Mouse (Mus musculus) heart, embryonic 15.5 days (tissue): ENCODE measurements around the gene Cygb. TPM values are rescaled to one million over a fixed set of nuclear protein-coding genes. Genes with fewer than 3 reads are reported as not detected.
A peak's percentile ranks its signal among the peaks of the same experiment; 100 is the strongest.
"Not testable (repeated sequence)": the region's sequence is repeated elsewhere in the genome, so short reads cannot be mapped to it uniquely, and the experiment has no call there.

Experiments used
- ATAC-seq: fragments of 200-750 bp; cut with Nextera tagmentation; replicated peaks from 2 replicates; pipeline ENCODE4 v1.8.0; 2017; ENCODE audit warnings: low read depth, moderate TSS enrichment; ENCODE audit not compliant: insufficient number of reproducible peaks, insufficient read depth, low FRiP score
- H3K27ac ChIP-seq: fragments of 300-500 bp; sonication (generic); 2 replicates; pipeline ENCODE4 v1.5.1; 2015; ENCODE audit warnings: mild to moderate bottlenecking, inconsistent platforms
- H3K27me3 ChIP-seq: fragments of 300-500 bp; sonication (generic); 2 replicates; pipeline ENCODE4 v1.6.1; 2015; ENCODE audit warnings: inconsistent platforms
- H3K36me3 ChIP-seq: fragments of 300-500 bp; sonication (generic); 2 replicates; pipeline ENCODE4 v1.6.1; 2015; ENCODE audit warnings: mild to moderate bottlenecking, inconsistent platforms
- H3K4me1 ChIP-seq: fragments of 300-500 bp; sonication (generic); replicated peaks from 2 replicates; pipeline ENCODE4 v1.6.1; 2015; ENCODE audit warnings: inconsistent platforms
- H3K4me2 ChIP-seq: fragments of 300-500 bp; sonication (generic); 2 replicates; pipeline ENCODE4 v1.6.1; 2015; ENCODE audit warnings: inconsistent platforms, mild to moderate bottlenecking, moderate library complexity
- H3K4me3 ChIP-seq: fragments of 300-500 bp; sonication (generic); 2 replicates; pipeline ENCODE4 v1.5.1; 2015; ENCODE audit warnings: mild to moderate bottlenecking, inconsistent platforms
- H3K9ac ChIP-seq: fragments of 300-500 bp; sonication (generic); 2 replicates; pipeline ENCODE4 v1.6.1; 2015; ENCODE audit warnings: mild to moderate bottlenecking, inconsistent platforms
- H3K9me3 ChIP-seq: fragments of 300-500 bp; sonication (generic); replicated peaks from 2 replicates; pipeline ENCODE4 v1.6.1; 2016; ENCODE audit warnings: inconsistent platforms
- WGBS: fragments of 180-500 bp; shearing (Covaris S2); methylation state at CpG from one replicate; pipeline ENCODE4 v1.1.7; 2015; ENCODE audit warnings: mixed read lengths; 5-methylcytosine and 5-hydroxymethylcytosine counted together
- polyA plus RNA-seq: library from polyadenylated mRNA; unstranded; fragments of >200 nt; fragmentation: Nextera tagmentation; extraction: Ambion mirVana; gene quantifications from 2 replicates; pipeline ENCODE4 v1.2.1, GENCODE M21; 2015

Gene Cygb
- polyA plus RNA-seq, 1 experiment from 2014 or later: 9.1 TPM

DNA sequence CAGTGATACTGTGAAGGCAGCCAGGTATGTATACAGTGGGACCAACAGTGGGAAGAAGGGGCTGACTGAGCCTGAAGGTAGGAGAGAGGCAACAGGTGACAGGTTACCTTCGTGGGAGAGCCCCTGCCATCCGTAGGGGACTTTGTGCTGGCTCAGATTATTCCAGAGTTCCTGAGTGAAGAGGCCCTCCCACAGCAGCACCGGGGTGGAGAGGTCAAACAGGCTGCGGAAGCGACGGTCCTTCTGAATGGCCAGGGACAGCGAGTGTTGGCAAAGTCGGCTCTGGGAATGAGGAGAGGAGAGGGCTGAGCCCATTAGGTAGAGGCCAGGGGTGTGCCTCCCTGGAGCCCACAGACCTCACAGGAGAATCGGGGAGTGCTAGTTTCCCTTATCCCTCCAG, 31.6 kb upstream of the Cygb start:
- Histone ChIP-seq H3K27me3 (no peaks in the 10 kb centered on the region), H3K9me3 (no peaks in the 10 kb centered on the region), H3K4me1 (no peaks in the 10 kb centered on the region), H3K4me3 (no peak overlapping the region), H3K4me2 (no peak overlapping the region), H3K36me3 (0 out of 2 replicates have a peak, but pooled peaks cover 4% of the 10 kb centered on the region), H3K27ac (no peak overlapping the region), H3K9ac (no peak overlapping the region)
- ATAC-seq: no peak
- WGBS: 66% methylated on average over 9 of the region's 9 CpGs

DNA sequence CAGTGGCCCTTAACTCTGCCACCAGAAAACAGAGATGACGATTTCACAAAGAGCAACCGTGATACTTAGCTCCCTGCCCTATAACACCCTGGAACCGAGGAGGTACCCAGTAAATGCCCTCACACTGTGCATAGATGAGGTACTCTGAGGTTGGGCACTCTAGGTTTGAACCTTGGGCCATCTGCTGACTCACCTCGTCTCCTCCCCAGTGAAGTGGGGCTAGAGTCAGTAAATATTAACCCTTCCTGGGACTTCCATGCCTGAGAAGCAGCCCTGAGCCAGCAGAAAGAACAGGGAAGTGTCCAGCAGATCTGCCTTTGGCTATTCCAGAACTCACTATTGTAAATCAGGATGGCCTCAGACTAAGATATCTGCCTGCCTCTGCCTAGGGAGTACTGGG, 29.7 kb upstream of the Cygb start:
- H3K9ac ChIP-seq: no peak overlapping the region
- no peaks in the 10 kb centered on the region for H3K27me3 ChIP-seq
- no peak overlapping the region for H3K4me2 ChIP-seq
- H3K4me1 ChIP-seq: no peaks in the 10 kb centered on the region
- H3K27ac ChIP-seq: no peak overlapping the region
- H3K4me3 ChIP-seq: no peak overlapping the region
- no peaks in the 10 kb centered on the region for H3K9me3 ChIP-seq
- WGBS: 70% methylated on average over 4 of the region's 4 CpGs
- peaks cover 4% of the 10 kb centered on the region; the same call in 1 of the 2 replicates for H3K36me3 ChIP-seq
- ATAC-seq: no peak

DNA sequence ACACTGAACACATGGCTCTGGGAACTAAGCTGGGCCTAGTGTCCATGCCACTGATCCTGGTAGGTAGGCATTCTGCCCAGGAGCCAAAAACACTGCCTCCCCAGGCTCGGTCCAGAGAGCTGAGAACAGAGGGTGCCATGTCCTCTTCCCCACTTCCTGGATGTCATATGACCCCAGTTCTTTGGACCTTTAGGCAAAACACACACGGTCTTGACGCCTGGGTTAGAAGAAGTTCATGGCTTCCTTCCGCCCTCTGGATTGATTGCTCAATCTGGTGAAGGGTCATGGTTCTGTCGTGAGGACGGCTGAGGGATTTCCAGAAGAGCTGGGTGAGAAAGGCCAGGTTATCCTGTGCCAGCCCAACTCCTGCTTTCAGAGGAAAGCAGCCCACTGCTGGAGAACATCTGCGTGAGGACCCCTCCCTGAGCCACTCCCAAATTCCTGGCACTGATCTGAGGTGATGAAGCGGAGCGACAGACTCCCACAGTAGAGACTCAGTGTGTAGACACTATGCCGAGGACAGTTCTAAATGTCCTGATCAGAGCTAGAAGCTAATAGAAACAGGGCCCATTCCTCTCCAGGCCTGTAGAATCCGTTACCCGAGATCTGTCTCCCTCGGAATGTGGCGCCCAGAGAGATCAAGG, 28.5 kb upstream of the Cygb start:
- ATAC-seq: no peak
- no peak overlapping the region for H3K27ac ChIP-seq
- H3K4me1 ChIP-seq: no peaks in the 10 kb centered on the region
- no peak overlapping the region for H3K4me2 ChIP-seq
- H3K9me3 ChIP-seq: no peaks in the 10 kb centered on the region
- H3K4me3 ChIP-seq: no peak overlapping the region
- WGBS: 66% methylated on average over 14 of the region's 14 CpGs
- no peaks in the 10 kb centered on the region for H3K27me3 ChIP-seq
- peaks cover 5% of the 10 kb centered on the region; the same call in 1 of the 2 replicates for H3K36me3 ChIP-seq
- no peak overlapping the region for H3K9ac ChIP-seq

DNA sequence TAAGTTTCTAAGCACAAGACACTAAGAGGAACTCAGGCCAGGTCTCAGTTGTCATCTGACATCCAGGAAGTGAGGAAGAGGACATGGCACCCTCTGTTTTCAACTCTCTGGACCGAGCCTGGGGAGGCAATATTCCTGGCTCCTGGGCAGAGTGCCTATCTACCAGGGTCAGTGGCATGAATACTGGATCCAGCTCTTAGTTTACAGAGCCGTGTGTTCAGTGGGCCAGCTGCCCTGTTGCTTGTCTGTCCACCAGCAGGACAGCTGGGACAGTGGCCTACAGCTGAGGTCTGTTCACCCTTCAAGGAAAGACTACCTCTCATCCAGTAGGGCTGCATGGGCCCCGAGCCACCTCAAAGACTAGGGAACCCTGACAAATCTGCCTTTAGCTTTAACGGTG, 27.0 kb upstream of the Cygb start:
- no peaks in the 10 kb centered on the region for H3K9me3 ChIP-seq
- WGBS: 76% methylated on average over 4 of the region's 4 CpGs
- no peak overlapping the region for H3K9ac ChIP-seq
- H3K4me3 ChIP-seq: no peak overlapping the region
- H3K36me3 ChIP-seq: peaks cover 20% of the 10 kb centered on the region
- ATAC-seq: no peak
- no peaks in the 10 kb centered on the region for H3K4me1 ChIP-seq
- no peak overlapping the region for H3K27ac ChIP-seq
- H3K4me2 ChIP-seq: no peak overlapping the region
- no peaks in the 10 kb centered on the region for H3K27me3 ChIP-seq

DNA sequence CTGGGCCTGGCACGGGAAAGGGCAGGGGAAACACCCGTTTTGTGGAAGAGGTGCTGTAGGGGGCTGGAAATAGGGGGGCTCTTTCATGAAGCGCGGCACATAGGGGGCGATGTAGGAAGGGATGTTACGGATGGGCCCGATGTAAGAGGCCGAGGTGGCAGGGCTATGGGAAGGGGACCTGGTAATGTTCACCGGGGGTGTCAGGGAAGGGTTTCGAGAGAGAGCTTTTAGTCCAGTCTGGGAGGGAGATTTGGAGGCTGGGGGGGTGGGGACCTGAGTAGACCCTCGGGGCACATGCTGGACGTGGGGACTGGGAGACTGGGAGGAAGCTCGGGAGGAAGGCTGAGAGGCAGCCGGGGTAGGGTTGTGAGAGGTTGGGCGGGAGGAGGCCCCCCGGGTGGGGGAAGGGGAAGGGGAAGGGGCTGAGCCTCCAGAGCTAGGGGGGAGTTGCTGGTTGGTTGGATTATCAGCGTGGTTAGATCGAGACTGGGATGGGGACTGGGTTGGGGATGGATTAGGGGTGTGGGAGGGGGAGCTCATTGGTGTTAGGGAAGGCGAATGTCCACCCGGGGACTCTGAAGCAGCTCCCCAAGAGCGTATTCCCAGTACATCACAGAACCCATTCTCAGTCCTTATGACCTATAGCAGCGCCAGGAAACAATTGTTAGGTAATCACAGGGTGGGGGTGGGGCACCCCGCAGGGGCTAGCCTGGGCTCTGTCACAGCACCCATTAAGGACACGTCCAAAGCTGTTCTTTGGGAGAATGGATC, 26.4 kb upstream of the Cygb start:
- no peak overlapping the region for H3K4me3 ChIP-seq
- H3K4me2 ChIP-seq: no peak overlapping the region
- no peak overlapping the region for H3K9ac ChIP-seq
- no peaks in the 10 kb centered on the region for H3K27me3 ChIP-seq
- H3K9me3 ChIP-seq: no peaks in the 10 kb centered on the region
- peaks cover 26% of the 10 kb centered on the region for H3K36me3 ChIP-seq
- no peak overlapping the region for H3K27ac ChIP-seq
- 71% methylated on average over 24 of the region's 24 CpGs for WGBS
- no peaks in the 10 kb centered on the region; the same call in 1 of the 2 replicates for H3K4me1 ChIP-seq
- ATAC-seq: no peak

DNA sequence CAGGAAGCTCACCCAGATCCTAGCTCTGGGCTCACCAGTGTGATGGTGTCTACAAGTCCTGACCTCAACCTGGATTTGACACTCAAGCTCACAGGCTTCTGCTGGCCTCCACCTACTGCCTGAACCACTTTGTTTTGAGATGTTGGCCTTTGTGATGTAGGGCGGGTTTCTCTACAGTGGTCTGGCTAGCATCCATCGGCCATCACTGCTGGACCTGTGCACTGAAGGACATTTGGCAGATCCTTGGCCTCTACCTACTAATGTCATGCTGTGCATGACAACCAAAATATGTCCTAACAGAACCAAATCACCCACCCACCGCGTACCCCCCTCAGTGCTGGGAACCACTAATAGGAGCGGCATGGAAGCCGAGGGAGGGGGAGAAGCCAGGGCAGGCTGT, 25.0 kb upstream of the Cygb start:
- no peak for ATAC-seq
- Histone ChIP-seq H3K4me1 (peaks cover 14% of the 10 kb centered on the region), H3K4me2 (no peak overlapping the region), H3K36me3 (peaks cover 40% of the 10 kb centered on the region), H3K27ac (no peak overlapping the region), H3K4me3 (no peak overlapping the region), H3K9ac (no peak overlapping the region), H3K27me3 (no peaks in the 10 kb centered on the region), H3K9me3 (no peaks in the 10 kb centered on the region)
- WGBS: 80% methylated on average over 6 of the region's 6 CpGs

DNA sequence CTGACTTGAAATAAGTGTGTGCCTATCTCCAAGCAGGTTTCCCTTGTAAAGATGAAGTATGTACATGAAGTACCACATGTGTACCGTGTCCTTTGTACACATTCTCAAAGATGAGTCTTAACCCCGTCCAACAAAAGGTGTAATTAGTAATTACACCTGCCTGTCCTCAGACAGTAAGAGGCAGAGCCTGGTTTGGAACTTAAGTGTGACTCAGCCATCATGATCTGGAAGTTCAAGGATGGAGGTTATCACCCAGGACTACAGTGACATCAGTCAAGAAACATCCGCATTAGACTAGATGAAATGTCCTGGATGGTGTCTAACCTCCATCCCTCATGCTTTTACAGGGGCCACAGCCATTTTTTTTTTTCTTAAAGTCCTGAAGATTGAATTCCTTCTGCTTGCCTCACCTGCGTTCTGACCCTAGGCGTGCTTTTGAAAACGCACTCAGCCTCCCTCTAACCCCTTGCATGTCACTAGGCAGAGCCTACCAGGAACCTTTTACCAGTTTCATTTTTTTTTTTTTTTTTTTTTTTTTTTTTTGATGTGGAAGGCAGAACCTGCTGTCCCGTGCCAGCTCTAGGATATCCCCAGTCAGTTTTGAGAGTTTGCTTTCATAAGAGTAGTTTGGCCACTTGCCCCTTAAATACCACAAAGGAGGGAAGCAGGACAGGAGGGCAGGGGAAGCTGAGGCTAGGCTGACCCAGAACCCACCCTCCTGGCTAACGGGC, 23.8 kb upstream of the Cygb start:
- Histone ChIP-seq H3K27me3 (no peaks in the 10 kb centered on the region), H3K4me2 (no peak overlapping the region), H3K9me3 (no peaks in the 10 kb centered on the region), H3K4me1 (peaks cover 26% of the 10 kb centered on the region), H3K36me3 (peaks cover 52% of the 10 kb centered on the region), H3K27ac (no peak overlapping the region), H3K4me3 (no peak overlapping the region), H3K9ac (no peak overlapping the region)
- 78% methylated on average over 8 of the region's 8 CpGs for WGBS
- ATAC-seq: no peak

DNA sequence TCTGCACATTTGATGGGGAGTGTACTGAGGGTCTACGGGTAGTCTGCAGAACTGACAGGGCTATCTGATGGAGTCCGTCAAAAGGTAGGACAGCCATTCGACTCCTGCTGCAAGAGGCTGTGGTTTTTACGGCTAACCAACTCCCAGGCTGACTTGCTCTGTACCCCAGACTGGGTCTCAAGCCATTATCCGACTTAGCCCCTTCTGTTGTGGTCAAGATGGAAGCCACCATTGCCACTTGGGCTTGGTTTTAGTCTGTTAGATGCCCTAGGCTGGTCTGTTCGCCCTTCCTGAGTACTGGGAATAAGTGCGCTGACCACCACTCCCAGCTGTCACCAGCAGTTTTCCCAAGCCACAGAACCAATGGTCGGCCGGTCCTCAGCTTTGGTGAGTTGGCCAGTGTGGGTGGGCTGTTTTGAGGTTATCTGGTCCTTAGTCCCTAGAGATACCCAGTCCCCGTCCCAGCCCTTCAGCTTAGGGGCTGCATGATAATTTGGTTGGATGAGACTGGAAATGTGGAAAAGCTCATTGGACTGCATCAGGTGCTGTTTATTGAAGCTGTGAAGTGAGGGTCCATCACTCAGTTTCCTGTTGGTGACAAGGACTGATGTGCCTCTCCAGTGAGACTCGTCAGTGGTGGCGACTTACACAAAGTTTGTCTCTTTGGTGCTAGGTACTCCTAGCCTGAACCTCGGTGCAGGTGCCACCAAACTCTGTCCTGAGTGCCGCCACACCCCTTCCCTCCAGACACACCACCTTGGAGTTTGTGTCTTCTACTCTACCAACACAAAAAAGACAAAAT, 22.3 kb upstream of the Cygb start:
- H3K9me3 ChIP-seq: no peaks in the 10 kb centered on the region
- no peak overlapping the region for H3K4me3 ChIP-seq
- peaks cover 35% of the 10 kb centered on the region for H3K4me1 ChIP-seq
- 84% methylated on average over 14 of the region's 14 CpGs for WGBS
- peaks cover 52% of the 10 kb centered on the region for H3K36me3 ChIP-seq
- no peak for ATAC-seq
- H3K4me2 ChIP-seq: no peak overlapping the region
- no peak overlapping the region for H3K27ac ChIP-seq
- H3K9ac ChIP-seq: no peak overlapping the region
- H3K27me3 ChIP-seq: no peaks in the 10 kb centered on the region

DNA sequence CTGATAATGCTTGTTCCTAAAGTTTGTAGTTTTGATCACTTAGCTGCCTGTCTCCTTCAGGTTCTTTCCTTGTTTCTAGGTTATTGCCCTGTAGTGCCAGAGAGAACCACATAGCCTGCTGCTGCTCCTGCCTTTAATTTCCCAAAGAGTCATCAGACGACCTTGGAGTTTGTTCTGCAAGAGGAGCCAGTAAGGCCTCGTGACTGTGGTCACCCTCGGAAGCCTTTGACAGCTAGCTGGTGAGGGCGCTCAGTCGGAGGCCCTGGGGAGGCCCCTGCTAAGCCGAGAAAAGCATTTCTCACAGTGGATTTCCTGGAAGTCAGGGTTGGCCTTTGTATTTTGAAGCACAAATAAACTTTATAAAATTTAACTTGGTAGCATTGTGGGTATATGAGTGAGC, 21.3 kb upstream of the Cygb start:
- peaks cover 48% of the 10 kb centered on the region for H3K36me3 ChIP-seq
- WGBS: 39% methylated on average over 6 of the region's 6 CpGs

DNA sequence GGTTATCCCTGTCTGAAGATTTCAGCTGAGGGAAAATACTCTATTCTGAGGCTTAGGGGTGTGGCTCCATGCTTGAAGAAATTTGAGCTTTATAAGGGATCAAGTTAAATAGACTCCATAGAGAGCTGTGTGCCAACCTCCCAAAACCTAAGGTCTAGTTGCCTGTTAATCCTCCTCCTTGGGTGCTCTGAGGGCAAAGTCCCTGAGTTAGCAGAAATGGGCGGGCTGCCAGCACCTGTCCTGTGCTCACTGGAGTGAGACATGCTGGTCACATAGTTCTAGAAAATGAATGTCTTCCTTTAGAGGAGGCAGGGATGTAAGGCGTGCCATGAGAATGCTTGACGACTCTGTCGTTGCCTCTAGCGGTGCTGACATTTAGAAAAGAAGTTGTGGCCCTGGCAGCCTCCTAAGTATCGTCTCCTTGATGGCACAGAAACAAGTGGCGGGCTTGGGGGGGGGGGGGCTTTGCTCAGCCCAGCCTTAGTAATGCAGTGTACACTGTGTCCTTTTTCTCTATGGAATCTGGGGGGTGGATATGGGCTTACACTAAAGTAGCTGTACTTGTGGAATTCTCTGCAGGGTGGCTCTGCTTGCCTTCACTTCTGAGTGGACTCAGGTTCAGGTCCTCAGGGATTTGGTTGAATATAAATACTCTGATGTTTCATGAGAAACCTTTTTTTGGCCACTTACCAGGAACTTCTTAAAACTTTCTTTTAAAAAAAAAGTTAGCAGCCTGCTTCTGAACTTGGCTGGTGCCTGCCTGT, 20.7 kb upstream of the Cygb start:
- H3K4me2 ChIP-seq: no peak overlapping the region
- no peak overlapping the region for H3K4me3 ChIP-seq
- peak overlapping the region; percentile 60 for H3K27ac ChIP-seq
- H3K27me3 ChIP-seq: no peaks in the 10 kb centered on the region
- H3K9ac ChIP-seq: no peak overlapping the region
- H3K4me1 ChIP-seq: peaks cover 43% of the 10 kb centered on the region
- WGBS: 57% methylated on average over 7 of the region's 7 CpGs
- no peaks in the 10 kb centered on the region for H3K9me3 ChIP-seq
- H3K36me3 ChIP-seq: peaks cover 48% of the 10 kb centered on the region
- ATAC-seq: no peak

More for the DNA sequence above, 21.3 kb upstream of the Cygb start:
- H3K27me3 ChIP-seq, H3K9ac ChIP-seq, H3K4me2 ChIP-seq, ATAC-seq, H3K4me3 ChIP-seq, H3K9me3 ChIP-seq: not testable (repeated sequence)
- peaks cover 43% of the 10 kb centered on the region for H3K4me1 ChIP-seq
- peak overlapping the region; percentile 60 for H3K27ac ChIP-seq
